Mouse (Mus musculus): ENCODE data around the gene C2cd4c. TPM values are rescaled to one million over a fixed set of nuclear protein-coding genes. Genes with fewer than 3 reads are reported as not detected.

The C2cd4c gene
- polyA plus RNA-seq, 1 experiment from 2014 or later, result 0.08 TPM

DNA sequence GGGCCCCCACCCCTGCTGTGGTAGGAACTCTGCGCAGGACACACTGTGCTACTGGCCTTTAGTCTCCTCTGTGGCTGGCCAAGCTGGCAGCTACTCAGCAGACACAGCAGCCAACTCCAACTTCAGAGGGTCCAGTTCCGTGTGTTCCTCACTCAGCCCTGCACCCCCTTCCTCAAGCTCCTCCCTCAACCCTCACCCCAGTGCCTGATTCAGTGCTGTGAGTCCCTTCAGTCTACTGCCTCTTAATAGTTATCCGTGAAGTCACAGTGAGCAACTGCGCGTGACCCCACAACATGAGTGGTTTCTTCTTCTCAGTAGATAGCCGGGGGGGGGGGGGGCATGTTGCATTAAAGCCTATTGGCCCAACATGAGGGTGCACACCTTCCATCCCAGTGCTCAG, 40.2 kb downstream of the C2cd4c start:
- WGBS, result 85% methylated on average over 6 of the region's 6 CpGs
- Histone ChIP-seq H3K4me2 (no peak overlapping the region), H3K4me3 (no peak overlapping the region), H3K9me3 (replicated peaks) (0 out of 2 replicates have a peak, but pooled peaks cover 4% of the 10 kb centered on the region), H3K36me3 (ENCODE audit: poor library complexity, severe bottlenecking) (no peaks in the 10 kb centered on the region), H3K4me1 (no peaks in the 10 kb centered on the region), H3K27me3 (peaks cover 2% of the 10 kb centered on the region; the same call in 1 of the 2 replicates), H3K27ac (no peak overlapping the region), H3K9ac (no peak overlapping the region)
- ATAC-seq, result no peak

DNA sequence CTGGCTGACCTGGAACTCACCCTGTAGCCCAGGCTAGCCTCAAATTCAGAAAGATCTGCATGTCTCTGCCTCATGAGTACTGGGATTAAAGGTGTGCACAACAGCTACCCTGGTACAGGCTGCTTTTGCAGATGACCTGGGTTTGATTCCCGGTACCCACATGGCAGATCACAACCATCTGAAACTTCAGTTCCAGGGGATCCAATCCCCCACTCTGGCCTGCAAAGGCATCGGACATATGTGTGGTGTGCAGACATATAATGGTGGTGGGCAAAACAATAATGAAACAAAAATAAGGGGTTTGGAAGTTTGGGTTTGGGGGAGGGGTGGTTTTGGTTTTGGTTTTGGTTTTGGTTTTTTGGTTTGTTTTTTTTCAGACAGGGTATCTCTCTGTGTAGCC, 42.5 kb downstream of the C2cd4c start:
- Histone ChIP-seq H3K36me3 (ENCODE audit: poor library complexity, severe bottlenecking) (no peaks in the 10 kb centered on the region), H3K27ac (no peak overlapping the region), H3K4me3 (no peak overlapping the region), H3K9ac (no peak overlapping the region), H3K4me2 (no peak overlapping the region), H3K4me1 (no peaks in the 10 kb centered on the region), H3K9me3 (replicated peaks) (no peaks in the 10 kb centered on the region), H3K27me3 (no peaks in the 10 kb centered on the region)
- ATAC-seq, result no peak
- 98% methylated on average over 2 of the region's 2 CpGs for WGBS

- H3K4me2 ChIP-seq, result no peak overlapping the region
- H3K9me3 ChIP-seq (replicated peaks), result no peaks in the 10 kb centered on the region
- ATAC-seq, result no peak
- H3K27ac ChIP-seq, result no peak overlapping the region
- 87% methylated on average over 5 of the region's 5 CpGs for WGBS
- H3K36me3 ChIP-seq (ENCODE audit: poor library complexity, severe bottlenecking), result no peaks in the 10 kb centered on the region
- no peaks in the 10 kb centered on the region for H3K27me3 ChIP-seq
- H3K4me3 ChIP-seq, result no peak overlapping the region
- no peaks in the 10 kb centered on the region for H3K4me1 ChIP-seq
- H3K9ac ChIP-seq, result no peak overlapping the region
These were observed 43.9 kb downstream of the C2cd4c start for GRCm38 (mm10) chr10:79569921-79570320.

DNA sequence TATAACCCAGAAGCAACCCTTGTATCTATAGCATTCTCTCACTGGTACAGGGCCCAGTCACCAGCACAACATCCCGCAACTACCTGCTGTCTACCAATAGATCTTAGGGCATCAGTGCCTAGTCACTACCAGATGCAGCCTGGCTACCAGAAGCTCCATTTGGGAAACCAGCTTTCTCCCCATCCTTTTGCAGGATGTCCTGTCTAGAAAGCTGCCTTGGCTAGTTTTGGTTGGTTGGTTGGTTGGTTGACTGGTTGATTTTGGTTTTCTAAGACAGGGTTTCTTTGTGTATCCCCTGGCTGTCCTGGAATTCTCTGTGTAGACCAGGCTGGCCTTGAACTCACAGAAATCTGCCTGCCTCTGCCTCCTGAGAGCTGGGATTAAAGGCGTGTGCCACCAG, 54.1 kb downstream of the C2cd4c start:
- no peaks in the 10 kb centered on the region for H3K9me3 ChIP-seq (replicated peaks)
- H3K4me3 ChIP-seq, result no peak overlapping the region
- no peak for ATAC-seq
- WGBS, result 88% methylated on average over 2 of the region's 2 CpGs
- no peak overlapping the region for H3K4me2 ChIP-seq
- H3K9ac ChIP-seq, result no peak overlapping the region
- H3K27ac ChIP-seq, result no peak overlapping the region
- H3K4me1 ChIP-seq, result peaks cover 5% of the 10 kb centered on the region; the same call in 1 of the 2 replicates
- H3K27me3 ChIP-seq, result no peaks in the 10 kb centered on the region
- no peaks in the 10 kb centered on the region for H3K36me3 ChIP-seq (ENCODE audit: poor library complexity, severe bottlenecking)

DNA sequence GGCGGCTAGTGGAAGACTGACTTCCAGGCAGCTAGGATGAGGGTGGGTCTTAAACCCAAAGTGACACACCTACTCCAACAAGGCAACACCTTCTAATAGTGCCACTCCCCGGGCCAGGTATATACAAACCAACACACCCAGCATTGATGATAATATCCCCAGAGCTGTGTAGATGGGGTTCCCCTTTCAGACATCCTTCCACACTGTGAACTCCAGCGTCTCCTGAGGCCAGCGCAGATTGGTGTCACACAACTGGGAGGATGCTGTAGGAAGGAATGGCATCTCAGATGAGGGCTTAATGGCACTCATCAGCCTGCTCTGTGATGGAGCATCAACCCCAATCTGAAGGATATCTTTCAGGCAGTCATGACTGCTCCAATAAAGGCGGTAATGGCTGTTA, 56.3 kb downstream of the C2cd4c start:
- H3K27me3 ChIP-seq, result no peaks in the 10 kb centered on the region
- H3K27ac ChIP-seq, result no peak overlapping the region
- no peak overlapping the region for H3K4me2 ChIP-seq
- WGBS, result 95% methylated on average over 5 of the region's 5 CpGs
- no peak for ATAC-seq
- peaks cover 24% of the 10 kb centered on the region for H3K4me1 ChIP-seq
- no peaks in the 10 kb centered on the region for H3K36me3 ChIP-seq (ENCODE audit: poor library complexity, severe bottlenecking)
- no peak overlapping the region for H3K4me3 ChIP-seq
- H3K9me3 ChIP-seq (replicated peaks), result no peaks in the 10 kb centered on the region
- H3K9ac ChIP-seq, result no peak overlapping the region

DNA sequence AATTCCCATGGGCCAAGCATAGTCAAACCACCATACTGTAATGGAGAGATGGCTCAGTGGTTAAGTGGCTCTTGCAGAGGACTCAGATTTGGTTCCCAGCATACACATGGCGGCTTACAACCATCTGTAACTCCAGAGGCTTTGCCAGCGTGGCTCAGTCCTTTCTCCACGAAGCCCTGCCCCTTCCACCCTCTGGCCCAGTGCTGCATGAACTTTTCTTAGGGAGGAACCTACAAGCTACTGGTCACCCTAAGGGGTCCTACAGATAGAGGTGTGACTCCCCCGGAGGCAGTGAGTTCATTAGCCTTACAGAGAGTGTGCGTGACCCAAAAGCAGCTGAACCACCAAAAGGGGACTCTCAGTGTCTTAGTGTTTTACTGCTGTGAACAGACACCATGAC, 56.9 kb downstream of the C2cd4c start:
- H3K36me3 ChIP-seq (ENCODE audit: poor library complexity, severe bottlenecking), result no peaks in the 10 kb centered on the region
- no peak overlapping the region for H3K27ac ChIP-seq
- H3K4me2 ChIP-seq, result no peak overlapping the region
- no peaks in the 10 kb centered on the region for H3K9me3 ChIP-seq (replicated peaks)
- no peaks in the 10 kb centered on the region for H3K27me3 ChIP-seq
- H3K9ac ChIP-seq, result no peak overlapping the region
- 90% methylated on average over 5 of the region's 5 CpGs for WGBS
- H3K4me3 ChIP-seq, result no peak overlapping the region
- peaks cover 26% of the 10 kb centered on the region for H3K4me1 ChIP-seq
- ATAC-seq, result no peak

Other genes starting within 250 kb of the C2cd4c start
- gene Vmn2r83, start 145.3 kb downstream of the C2cd4c start, polyA plus RNA-seq (2015; fragmentation: Nextera tagmentation; extraction: Ambion mirVana), result not detected in 2 replicates
- gene Plpp2, start 80.2 kb downstream of the C2cd4c start, polyA plus RNA-seq (2015; fragmentation: Nextera tagmentation; extraction: Ambion mirVana), result 7.0 and 7.9 TPM in 2 replicates
- gene Mier2, start 58.8 kb downstream of the C2cd4c start, polyA plus RNA-seq (2015; fragmentation: Nextera tagmentation; extraction: Ambion mirVana), result 53.9 and 60.2 TPM in 2 replicates
- not detected in 2 replicates for gene Theg, start 26.7 kb downstream of the C2cd4c start, polyA plus RNA-seq (2015; fragmentation: Nextera tagmentation; extraction: Ambion mirVana)
- gene Shc2, start 23.9 kb upstream of the C2cd4c start, polyA plus RNA-seq (2015; fragmentation: Nextera tagmentation; extraction: Ambion mirVana), result 8.2 and 11.4 TPM in 2 replicates
- 0.13 TPM in 1 of 2 replicates, not detected in the other for gene Odf3l2, start 31.7 kb upstream of the C2cd4c start, polyA plus RNA-seq (2015; fragmentation: Nextera tagmentation; extraction: Ambion mirVana)
- gene Madcam1, start 50.5 kb upstream of the C2cd4c start, polyA plus RNA-seq (2015; fragmentation: Nextera tagmentation; extraction: Ambion mirVana), result 0.31 and 0.43 TPM in 2 replicates
- 67.8 and 73.0 TPM in 2 replicates for gene Tpgs1, start 55.3 kb upstream of the C2cd4c start, polyA plus RNA-seq (2015; fragmentation: Nextera tagmentation; extraction: Ambion mirVana)
- gene Cdc34, start 68.2 kb upstream of the C2cd4c start, polyA plus RNA-seq (2015; fragmentation: Nextera tagmentation; extraction: Ambion mirVana), result 101 and 109 TPM in 2 replicates
- 1.3 and 1.4 TPM in 2 replicates for gene Gzmm, start 75.0 kb upstream of the C2cd4c start, polyA plus RNA-seq (2015; fragmentation: Nextera tagmentation; extraction: Ambion mirVana)
- 489 and 502 TPM in 2 replicates for gene Bsg, start 90.5 kb upstream of the C2cd4c start, polyA plus RNA-seq (2015; fragmentation: Nextera tagmentation; extraction: Ambion mirVana)
- 0.06 and 0.10 TPM in 2 replicates for gene Hcn2, start 102.6 kb upstream of the C2cd4c start, polyA plus RNA-seq (2015; fragmentation: Nextera tagmentation; extraction: Ambion mirVana)
- 39.1 and 43.8 TPM in 2 replicates for gene Polrmt, start 132.6 kb upstream of the C2cd4c start, polyA plus RNA-seq (2015; fragmentation: Nextera tagmentation; extraction: Ambion mirVana)
- gene Fgf22, start 141.1 kb upstream of the C2cd4c start, polyA plus RNA-seq (2015; fragmentation: Nextera tagmentation; extraction: Ambion mirVana), result 0.48 and 0.71 TPM in 2 replicates
- 70.9 and 74.8 TPM in 2 replicates for gene Rnf126, start 152.9 kb upstream of the C2cd4c start, polyA plus RNA-seq (2015; fragmentation: Nextera tagmentation; extraction: Ambion mirVana)
- gene Fstl3, start 163.2 kb upstream of the C2cd4c start, polyA plus RNA-seq (2015; fragmentation: Nextera tagmentation; extraction: Ambion mirVana), result 0.40 and 0.62 TPM in 2 replicates
- 0.09 and 0.13 TPM in 2 replicates for gene Prss57, start 176.9 kb upstream of the C2cd4c start, polyA plus RNA-seq (2015; fragmentation: Nextera tagmentation; extraction: Ambion mirVana)
- gene Palm, start 179.5 kb upstream of the C2cd4c start, polyA plus RNA-seq (2015; fragmentation: Nextera tagmentation; extraction: Ambion mirVana), result 214 and 234 TPM in 2 replicates
- gene Misp, start 207.0 kb upstream of the C2cd4c start, polyA plus RNA-seq (2015; fragmentation: Nextera tagmentation; extraction: Ambion mirVana), result 0.71 and 1.1 TPM in 2 replicates
- 148 and 171 TPM in 2 replicates for gene Ptbp1, start 240.4 kb upstream of the C2cd4c start, polyA plus RNA-seq (2015; fragmentation: Nextera tagmentation; extraction: Ambion mirVana)

Data from forebrain, embryonic 13.5 days (tissue).